ENCODE assay signal across 26 mouse cellular contexts in genomic region chrX:164427295-164427694, GRCm38 (mm10). TPM values are rescaled to one million over a fixed set of nuclear protein-coding genes. Genes with fewer than 3 reads are reported as not detected.
DNase-seq lines count a peak whose midpoint lies in the region; ATAC-seq and TF ChIP-seq lines count a peak whose summit lies in the region.
"Had no signal": no experiment of that assay in that cellular context is flagged by ENCODE, and none has a peak within 500 bp of the region (broad histone marks: within the 10 kb centered on the region; RNA-seq: fewer than 3 reads in every experiment).

No protein-coding gene starts in this region.

- H3K27me3 ChIP-seq in kidney, adult 2 months (replicated peaks; ENCODE audit: control insufficient read depth, insufficient read depth, low read length) = no peaks in the 10 kb centered on the region
- no peaks in the 10 kb centered on the region; the same call in 1 of the 2 replicates for H3K27me3 ChIP-seq in kidney, embryonic 16.5 days (ENCODE audit: insufficient read depth, low read length)
- no peaks in the 10 kb centered on the region for H3K27me3 ChIP-seq in intestine, postnatal 0 days (replicated peaks; ENCODE audit: control insufficient read depth, insufficient read depth, low read length)
- H3K27me3 ChIP-seq in small intestine, adult 2 months (ENCODE audit: control insufficient read depth, insufficient read depth, low read length) = no peaks in the 10 kb centered on the region
- peaks cover 3% of the 10 kb centered on the region; the same call in 1 of the 2 replicates for H3K27me3 ChIP-seq in midbrain, embryonic 13.5 days
- H3K27me3 ChIP-seq: CH12.LX; embryonic facial prominence, embryonic 15.5 days; forebrain, embryonic 15.5 days; heart, embryonic 12.5 days; hindbrain, embryonic 15.5 days had no signal

- TF ChIP-seq CTCF in kidney, adult 2 months (conservative IDR thresholded peaks at IDR 0.05; ENCODE audit: insufficient read depth, insufficient read length, low read depth, low read length) = no peak
- no peak for TF ChIP-seq CTCF in intestine, postnatal 0 days (IDR thresholded peaks at IDR 0.05; ENCODE audit: low read depth)
- no peak for TF ChIP-seq CTCF in small intestine, adult 2 months (IDR thresholded peaks at IDR 0.05; ENCODE audit: extremely low read depth, insufficient read length, insufficient replicate concordance, low read depth, low read length)

- 67% methylated on average over 4 of the region's 4 CpGs for WGBS in kidney, adult 2 months
- 94% methylated on average over 4 of the region's 4 CpGs for WGBS in kidney, embryonic 16.5 days
- WGBS in intestine, postnatal 0 days = 56% methylated on average over 4 of the region's 4 CpGs
- WGBS in small intestine, adult 2 months = 40% methylated on average over 4 of the region's 4 CpGs
- WGBS in midbrain, embryonic 13.5 days = 96% methylated on average over 4 of the region's 4 CpGs

- no peak overlapping the region for H3K9ac ChIP-seq in kidney, embryonic 16.5 days (replicated peaks; ENCODE audit: low read length)
- H3K9ac ChIP-seq in intestine, postnatal 0 days (ENCODE audit: low read depth, low read length) = no peak overlapping the region
- H3K9ac ChIP-seq in midbrain, embryonic 13.5 days (replicated peaks) = no peak overlapping the region
- H3K9ac ChIP-seq: embryonic facial prominence, embryonic 15.5 days; forebrain, embryonic 15.5 days; heart, embryonic 12.5 days; hindbrain, embryonic 15.5 days had no signal

- peaks cover 16% of the 10 kb centered on the region; the same call in 1 of the 2 replicates for H3K4me1 ChIP-seq in kidney, adult 2 months (ENCODE audit: control insufficient read depth, insufficient read depth, low read length)
- no peaks in the 10 kb centered on the region for H3K4me1 ChIP-seq in kidney, embryonic 16.5 days (ENCODE audit: insufficient read depth, low read length)
- H3K4me1 ChIP-seq in intestine, postnatal 0 days (replicated peaks; ENCODE audit: control insufficient read depth, insufficient read depth, low read length) = no peaks in the 10 kb centered on the region
- peaks cover 5% of the 10 kb centered on the region; the same call in 1 of the 2 replicates for H3K4me1 ChIP-seq in small intestine, adult 2 months (ENCODE audit: control insufficient read depth, insufficient read depth, insufficient read length, low read length)
- H3K4me1 ChIP-seq in midbrain, embryonic 13.5 days (replicated peaks) = no peaks in the 10 kb centered on the region
- H3K4me1 ChIP-seq: embryonic facial prominence, embryonic 15.5 days; forebrain, embryonic 15.5 days; heart, embryonic 12.5 days; hindbrain, embryonic 15.5 days had no signal

- no peaks in the 10 kb centered on the region for H3K9me3 ChIP-seq in kidney, embryonic 16.5 days (ENCODE audit: low read length)
- no peaks in the 10 kb centered on the region for H3K9me3 ChIP-seq in intestine, postnatal 0 days (ENCODE audit: control insufficient read depth)
- H3K9me3 ChIP-seq in midbrain, embryonic 13.5 days = no peaks in the 10 kb centered on the region
- H3K9me3 ChIP-seq: embryonic facial prominence, embryonic 15.5 days; forebrain, embryonic 15.5 days; heart, embryonic 12.5 days; hindbrain, embryonic 15.5 days had no signal

- no peak overlapping the region for H3K4me2 ChIP-seq in kidney, embryonic 16.5 days (replicated peaks; ENCODE audit: low read depth, low read length)
- no peak overlapping the region for H3K4me2 ChIP-seq in intestine, postnatal 0 days (replicated peaks; ENCODE audit: low read depth)
- no peak overlapping the region for H3K4me2 ChIP-seq in midbrain, embryonic 13.5 days (replicated peaks)
- H3K4me2 ChIP-seq: embryonic facial prominence, embryonic 15.5 days; forebrain, embryonic 15.5 days; heart, embryonic 12.5 days; hindbrain, embryonic 15.5 days had no signal

- TF ChIP-seq POLR2A in kidney, adult 2 months (IDR thresholded peaks at IDR 0.05; ENCODE audit: low read depth, low read length) = no peak
- TF ChIP-seq POLR2A in small intestine, adult 2 months (IDR thresholded peaks at IDR 0.05; ENCODE audit: low read depth, low read length) = no peak

- no peak for DNase-seq in kidney, adult 2 months
- peak; percentile 11 for DNase-seq in induced T-regulatory cell, adult 2 months (ENCODE audit: low read depth)
- DNase-seq in T-cell, adult 2 months (ENCODE audit: low spot score) = no peak
- no peak for DNase-seq in cerebellum, adult 9-11 months
- DNase-seq: adrenal gland, adult 8-10 months; cerebellum, adult 11-12 months; cerebellum, adult 9-10 months; embryo, embryonic 11 days; gastrocnemius, postnatal 10 days had no signal

- H3K4me3 ChIP-seq in kidney, adult 2 months (ENCODE audit: insufficient read depth, low read depth, low read length) = no peak overlapping the region
- H3K4me3 ChIP-seq in kidney, embryonic 16.5 days (ENCODE audit: low read length) = no peak overlapping the region
- no peak overlapping the region for H3K4me3 ChIP-seq in intestine, postnatal 0 days (ENCODE audit: low read depth, low read length)
- H3K4me3 ChIP-seq in small intestine, adult 2 months (ENCODE audit: low read depth, low read length) = no peak overlapping the region
- H3K4me3 ChIP-seq in midbrain, embryonic 13.5 days (replicated peaks) = no peak overlapping the region
- H3K4me3 ChIP-seq: embryonic facial prominence, embryonic 15.5 days; erythroblast, embryonic 14.5 days; forebrain, embryonic 15.5 days; heart, embryonic 12.5 days; hindbrain, embryonic 15.5 days had no signal

- no peak for ATAC-seq in kidney, embryonic 16.5 days (ENCODE audit: low FRiP score, low TSS enrichment)
- ATAC-seq in intestine, postnatal 0 days = peak; percentile 90
- no peak for ATAC-seq in midbrain, embryonic 13.5 days
- ATAC-seq: forebrain, embryonic 15.5 days; inflammation-experienced regulatory T-cells, adult 6 months; Patski had no signal

- peak overlapping the region; percentile 38; the same call in 1 of the 2 replicates for H3K27ac ChIP-seq in kidney, adult 2 months (ENCODE audit: insufficient read depth, low read depth, low read length)
- H3K27ac ChIP-seq in kidney, embryonic 16.5 days (ENCODE audit: low read length) = no peak overlapping the region
- H3K27ac ChIP-seq in intestine, postnatal 0 days (ENCODE audit: low read depth, low read length) = no peak overlapping the region
- H3K27ac ChIP-seq in small intestine, adult 2 months (ENCODE audit: insufficient read depth, low read depth, low read length) = 0 out of 2 replicates have a peak overlapping the region, but pooled peaks have one; percentile 32
- no peak overlapping the region for H3K27ac ChIP-seq in midbrain, embryonic 13.5 days
- H3K27ac ChIP-seq: embryonic facial prominence, embryonic 15.5 days; forebrain, embryonic 15.5 days; hindbrain, embryonic 15.5 days had no signal

- H3K36me3 ChIP-seq in kidney, adult 2 months (ENCODE audit: control insufficient read depth, insufficient read depth, low read length) = peaks cover 1% of the 10 kb centered on the region; the same call in 1 of the 2 replicates
- H3K36me3 ChIP-seq in kidney, embryonic 16.5 days (ENCODE audit: insufficient read depth, low read length) = peaks cover 22% of the 10 kb centered on the region
- H3K36me3 ChIP-seq in intestine, postnatal 0 days (ENCODE audit: control insufficient read depth, insufficient read depth) = no peaks in the 10 kb centered on the region
- peaks cover 24% of the 10 kb centered on the region for H3K36me3 ChIP-seq in small intestine, adult 2 months (ENCODE audit: control insufficient read depth, insufficient read depth, low read length)
- H3K36me3 ChIP-seq in midbrain, embryonic 13.5 days = peaks cover 7% of the 10 kb centered on the region; the same call in 1 of the 2 replicates
- H3K36me3 ChIP-seq: hindbrain, embryonic 15.5 days had no signal

RNA-seq across cellular contexts. Expression of gene Piga, which starts 7.7 kb away (rescaled TPM):
- 3.2 and 3.8 TPM in 2 replicates for polyA plus RNA-seq in kidney, adult 2 months (2012; rRNA removed)
- polyA plus RNA-seq in kidney, embryonic 16.5 days (2015; fragmentation: Nextera tagmentation; extraction: Ambion mirVana) = 13.6 and 14.7 TPM in 2 replicates
- polyA plus RNA-seq in intestine, postnatal 0 days (2015; fragmentation: Nextera tagmentation; extraction: Ambion mirVana) = 8.2 and 8.8 TPM in 2 replicates
- polyA plus RNA-seq in small intestine, adult 2 months (2012; rRNA removed) = 3.2 and 3.4 TPM in 2 replicates
- polyA plus RNA-seq in midbrain, embryonic 13.5 days (2015; fragmentation: Nextera tagmentation; extraction: Ambion mirVana) = 7.5 and 8.3 TPM in 2 replicates

RNA-seq across cellular contexts. Expression of gene Asb11, which starts 9.5 kb away (rescaled TPM):
- polyA plus RNA-seq in kidney, adult 2 months (2012; rRNA removed) = 0.87 and 1.9 TPM in 2 replicates
- polyA plus RNA-seq in kidney, embryonic 16.5 days (2015; fragmentation: Nextera tagmentation; extraction: Ambion mirVana) = 0.14 and 0.26 TPM in 2 replicates
- 8.8 and 9.9 TPM in 2 replicates for polyA plus RNA-seq in intestine, postnatal 0 days (2015; fragmentation: Nextera tagmentation; extraction: Ambion mirVana)
- 0.14 and 2.1 TPM in 2 replicates for polyA plus RNA-seq in small intestine, adult 2 months (2012; rRNA removed)
- polyA plus RNA-seq in midbrain, embryonic 13.5 days (2015; fragmentation: Nextera tagmentation; extraction: Ambion mirVana) = not detected in 2 replicates
- polyA plus RNA-seq: brain, embryonic 14.5 days; C2C12; embryonic facial prominence, embryonic 11.5 days; embryonic facial prominence, embryonic 15.5 days; erythroblast, embryonic 14.5 days; forebrain, embryonic 11.5 days; hindbrain, embryonic 11.5 days; hindbrain, embryonic 15.5 days; inflammation-experienced regulatory T-cells, adult 6 months; Patski had no signal

RNA-seq across cellular contexts. Expression of gene Vegfd, which starts 54.1 kb away (rescaled TPM):
- 5.8 and 6.0 TPM in 2 replicates for polyA plus RNA-seq in kidney, adult 2 months (2012; rRNA removed)
- 21.7 and 22.7 TPM in 2 replicates for polyA plus RNA-seq in kidney, embryonic 16.5 days (2015; fragmentation: Nextera tagmentation; extraction: Ambion mirVana)
- 1.2 and 1.6 TPM in 2 replicates for polyA plus RNA-seq in intestine, postnatal 0 days (2015; fragmentation: Nextera tagmentation; extraction: Ambion mirVana)
- polyA plus RNA-seq in small intestine, adult 2 months (2012; rRNA removed) = 0.36 and 0.46 TPM in 2 replicates
- 0.12 and 0.49 TPM in 2 replicates for polyA plus RNA-seq in midbrain, embryonic 13.5 days (2015; fragmentation: Nextera tagmentation; extraction: Ambion mirVana)
- polyA plus RNA-seq: erythroblast, embryonic 14.5 days; inflammation-experienced regulatory T-cells, adult 6 months had no signal

Comparison
In these comparisons a context has a peak if more than half of its experiments do, and no peak if none do; other contexts are left out.
1. H3K27ac ChIP-seq: peak in kidney, adult 2 months (single experiment) and small intestine, adult 2 months (single experiment); none in kidney, embryonic 16.5 days (single experiment), intestine, postnatal 0 days (single experiment) and midbrain, embryonic 13.5 days (single experiment).